Mouse (Mus musculus) myocyte (in vitro differentiated cells): ENCODE results near the gene Zer1. TPM values are rescaled to one million over a fixed set of nuclear protein-coding genes. Genes with fewer than 3 reads are reported as not detected.
A peak's percentile ranks its signal among the peaks of the same experiment; 100 is the strongest.
"Not testable (repeated sequence)": the region's sequence is repeated elsewhere in the genome, so short reads cannot be mapped to it uniquely, and the experiment has no call there.

ENCODE experiments used
- H3K27me3 ChIP-seq: one replicate; pipeline ENCODE4 v1.6.1; 2011; ENCODE audit not compliant: control insufficient read depth, insufficient read depth, insufficient read length
- H3K36me3 ChIP-seq: one replicate; pipeline ENCODE4 v1.6.1; 2011; ENCODE audit not compliant: control insufficient read depth, insufficient read depth
- H3K4me2 ChIP-seq: one replicate; pipeline ENCODE4 v1.6.1; 2011; ENCODE audit warnings: low read depth, control low read depth
- H3K4me3 ChIP-seq: one replicate; pipeline ENCODE4 v1.5.1; 2011; ENCODE audit warnings: mild to moderate bottlenecking, control low read depth, moderate library complexity
- H3K79me2 ChIP-seq: one replicate; pipeline ENCODE4 v1.6.1; 2011; ENCODE audit not compliant: control insufficient read depth, insufficient read depth
- H3ac ChIP-seq: one replicate; pipeline ENCODE4 v1.6.1; 2011; ENCODE audit not compliant: control insufficient read depth, insufficient read length
- CEBPB ChIP-seq: IDR thresholded peaks from 2 replicates; pipeline ENCODE4 v1.6.1; 2011; ENCODE audit warnings: mild to moderate bottlenecking, moderate library complexity; ENCODE audit not compliant: poor library complexity, insufficient read depth, severe bottlenecking
- E2F4 ChIP-seq: IDR thresholded peaks from one replicate; pipeline ENCODE4 v1.6.1; 2011; ENCODE audit warnings: mild to moderate bottlenecking, control low read depth, moderate library complexity; ENCODE audit not compliant: insufficient read depth
- MAX ChIP-seq: IDR thresholded peaks from one replicate; pipeline ENCODE4 v1.6.1; 2011; ENCODE audit warnings: low read depth, mild to moderate bottlenecking, control low read depth
- MYOD1 ChIP-seq, 3 experiments: IDR thresholded peaks; one replicate each; pipeline ENCODE4 v1.6.1; 2011; ENCODE audit warnings: control low read depth in 2 of 3, low read depth in 2 of 3, mild to moderate bottlenecking in 2 of 3, moderate library complexity in 1 of 3; ENCODE audit not compliant: insufficient read length in 2 of 3, control insufficient read depth in 1 of 3
- MYOG ChIP-seq, 3 experiments: IDR thresholded peaks; one replicate each; pipeline ENCODE4 v1.6.1; 2011; ENCODE audit warnings: control low read depth in 2 of 3, low read depth in 2 of 3, mild to moderate bottlenecking in 2 of 3; ENCODE audit not compliant: insufficient read length in 2 of 3, control insufficient read depth in 1 of 3, insufficient read depth in 1 of 3
- POLR2A ChIP-seq: IDR thresholded peaks from one replicate; pipeline ENCODE4 v1.6.1; 2011; ENCODE audit warnings: low read depth, mild to moderate bottlenecking, control low read depth, moderate library complexity; ENCODE audit not compliant: insufficient read length
- POLR2AphosphoS2 ChIP-seq: IDR thresholded peaks from one replicate; pipeline ENCODE4 v1.6.1; 2011; ENCODE audit warnings: low read depth, control low read depth; ENCODE audit not compliant: insufficient read length
- REST ChIP-seq: IDR thresholded peaks from one replicate; pipeline ENCODE4 v1.6.1; 2011; ENCODE audit warnings: mild to moderate bottlenecking, control low read depth, moderate library complexity; ENCODE audit not compliant: insufficient read depth, insufficient read length
- SRF ChIP-seq: IDR thresholded peaks from one replicate; pipeline ENCODE4 v1.6.1; 2011; ENCODE audit warnings: low read depth; ENCODE audit not compliant: control insufficient read depth, insufficient read length
- TCF12 ChIP-seq: IDR thresholded peaks from one replicate; pipeline ENCODE4 v1.6.1; 2011; ENCODE audit warnings: mild to moderate bottlenecking, control low read depth; ENCODE audit not compliant: poor library complexity, insufficient read depth, severe bottlenecking
- TCF3 ChIP-seq: IDR thresholded peaks from one replicate; pipeline ENCODE4 v1.6.1; 2011; ENCODE audit warnings: low read depth, control low read depth; ENCODE audit not compliant: insufficient read length
- USF1 ChIP-seq: IDR thresholded peaks from one replicate; pipeline ENCODE4 v1.6.1; 2011; ENCODE audit warnings: low read depth, mild to moderate bottlenecking, control low read depth, moderate library complexity
- polyA plus RNA-seq: library from polyadenylated mRNA; unstranded; fragments of >200 nt; fragmentation: generic; extraction: Trizol; gene quantifications from one replicate; pipeline ENCODE4 v1.2.1, GENCODE M21; 2012; ENCODE audit warnings: missing spikeins

Gene Zer1
- polyA plus RNA-seq, 1 experiment = 13.1 TPM

- Histone ChIP-seq H3K36me3 (peaks cover 10% of the 10 kb centered on the region), H3K79me2 (peaks cover 12% of the 10 kb centered on the region), H3K4me2 (peak within 1 kb of the TSS; percentile 100), H3K27me3 (no peaks in the 10 kb centered on the region), H3ac (peak within 1 kb of the TSS; percentile 38), H3K4me3 (peak within 1 kb of the TSS; percentile 95)
- TF ChIP-seq MAX (no peak), MYOD1 (IDR thresholded peaks at IDR 0.05; ENCODE audit: control insufficient read depth in 1 of 3, insufficient read length in 2 of 3, low read depth in 2 of 3) (no peak), MYOG (IDR thresholded peaks at IDR 0.05; ENCODE audit: control insufficient read depth in 1 of 3, insufficient read depth in 1 of 3, insufficient read length in 2 of 3, low read depth in 2 of 3) (peak; percentile 24 to 71 (median 43)), SRF (peak; percentile 66), POLR2AphosphoS2 (peak; percentile 100), USF1 (peak; percentile 99), POLR2A (peak; percentile 99), REST (no peak), E2F4 (no peak), TCF12 (no peak)
Measured at GRCm38 (mm10) chr2:30133613-30134377, 9.4 kb upstream of the Zer1 start, which contains the start of gene Tbc1d13. Gene Tbc1d13, plus strand, starts transcription at chr2:30133746.

GRCm38 (mm10) chr2:30132801-30133612, 8.6 kb upstream of the Zer1 start:
- H3K36me3 ChIP-seq = peaks cover 5% of the 10 kb centered on the region
- H3K79me2 ChIP-seq = peaks cover 12% of the 10 kb centered on the region
- peak overlapping the region; percentile 100 for H3K4me2 ChIP-seq
- H3ac ChIP-seq = peak overlapping the region; percentile 38
- peak overlapping the region; percentile 95 for H3K4me3 ChIP-seq
- H3K27me3 ChIP-seq = no peaks in the 10 kb centered on the region
- 0 out of 2 replicates have a peak, but pooled peaks have one; percentile 40 for TF ChIP-seq CEBPB
- TF ChIP-seq MYOG (IDR thresholded peaks at IDR 0.05; ENCODE audit: control insufficient read depth in 1 of 3, insufficient read depth in 1 of 3, insufficient read length in 2 of 3, low read depth in 2 of 3) = no peak

- not testable (repeated sequence) for H3K36me3 ChIP-seq, H3ac ChIP-seq, H3K4me3 ChIP-seq, H3K27me3 ChIP-seq, H3K4me2 ChIP-seq
- H3K79me2 ChIP-seq = peaks cover 12% of the 10 kb centered on the region
Measured at GRCm38 (mm10) chr2:30131240-30131639, 6.9 kb upstream of the Zer1 start.

GRCm38 (mm10) chr2:30130156-30130555, 5.8 kb upstream of the Zer1 start:
- H3K27me3 ChIP-seq = no peaks in the 10 kb centered on the region
- no peak overlapping the region for H3ac ChIP-seq
- no peaks in the 10 kb centered on the region for H3K36me3 ChIP-seq
- H3K4me2 ChIP-seq = no peak overlapping the region
- TF ChIP-seq MYOD1 (IDR thresholded peaks at IDR 0.05; ENCODE audit: control insufficient read depth in 1 of 3, insufficient read length in 2 of 3, low read depth in 2 of 3) = no peak
- no peak overlapping the region for H3K4me3 ChIP-seq
- H3K79me2 ChIP-seq = peaks cover 12% of the 10 kb centered on the region

- no peaks in the 10 kb centered on the region for H3K27me3 ChIP-seq
- TF ChIP-seq REST (no peak), MYOD1 (IDR thresholded peaks at IDR 0.05; ENCODE audit: control insufficient read depth in 1 of 3, insufficient read length in 2 of 3, low read depth in 2 of 3) (no peak), POLR2A (no peak), TCF12 (no peak), MAX (no peak), POLR2AphosphoS2 (no peak), CEBPB (no peak), TCF3 (no peak), USF1 (no peak), E2F4 (no peak), SRF (no peak), MYOG (IDR thresholded peaks at IDR 0.05; ENCODE audit: control insufficient read depth in 1 of 3, insufficient read depth in 1 of 3, insufficient read length in 2 of 3, low read depth in 2 of 3) (no peak)
- H3ac ChIP-seq = no peak overlapping the region
- H3K36me3 ChIP-seq = no peaks in the 10 kb centered on the region
- peaks cover 5% of the 10 kb centered on the region for H3K79me2 ChIP-seq
- H3K4me3 ChIP-seq = no peak overlapping the region
- H3K4me2 ChIP-seq = no peak overlapping the region
Measured at GRCm38 (mm10) chr2:30128789-30129188, 4.4 kb upstream of the Zer1 start.
